Mouse (Mus musculus): Measurements from ENCODE around the gene Abhd6. TPM values are rescaled to one million over a fixed set of nuclear protein-coding genes. Genes with fewer than 3 reads are reported as not detected.
A peak's percentile ranks its signal among the peaks of the same experiment; 100 is the strongest.
"Not testable (repeated sequence)": the region's sequence is repeated elsewhere in the genome, so short reads cannot be mapped to it uniquely, and the experiment has no call there.

Gene Abhd6
- polyA plus RNA-seq, 1 experiment from 2014 or later, result 15.5 TPM

DNA sequence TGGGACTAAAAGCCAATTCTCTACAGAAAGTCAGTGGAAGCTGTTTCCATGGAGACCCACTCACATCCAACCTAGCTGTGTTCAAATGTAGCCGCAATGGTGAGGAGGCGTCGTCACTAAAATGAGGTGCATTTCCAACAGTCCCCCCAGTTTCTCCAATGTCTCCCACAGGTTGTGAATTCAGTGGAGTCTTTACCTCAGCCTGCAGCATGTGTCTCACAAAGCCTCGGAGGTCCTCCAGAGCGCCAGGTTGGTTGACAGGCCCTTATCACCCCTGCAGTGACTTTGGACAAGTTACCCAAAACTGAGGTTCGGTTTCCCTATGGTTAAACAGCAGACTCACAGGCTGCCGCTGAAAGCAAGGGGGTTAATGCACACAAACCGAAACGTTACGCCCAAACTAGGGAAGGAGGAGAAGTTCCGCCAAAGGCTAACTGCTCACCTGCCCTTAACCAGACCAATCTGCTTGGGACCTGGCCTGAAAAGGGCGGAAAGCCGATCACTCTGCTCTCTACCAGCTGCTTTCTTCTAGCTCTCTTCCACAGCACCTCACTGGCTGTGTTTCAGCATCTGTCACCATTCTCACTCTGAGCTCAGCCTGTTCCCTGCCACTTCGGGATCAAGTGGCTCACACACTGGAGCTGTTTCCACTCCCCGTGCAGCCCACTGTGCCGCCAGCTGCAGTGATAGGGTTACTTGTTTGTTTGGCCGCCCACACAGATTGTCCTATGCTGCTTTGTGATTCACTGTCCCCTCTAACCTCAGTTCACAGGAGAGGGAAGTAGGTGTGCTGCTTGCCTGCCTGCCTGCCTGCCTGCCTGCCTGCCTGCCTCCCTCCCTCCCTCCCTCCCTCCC, 1.6 kb upstream of the Abhd6 start:
- Histone ChIP-seq H3K4me3 (ENCODE audit: low read depth, low read length) (no peak overlapping the region), H3K4me1 (replicated peaks; ENCODE audit: control insufficient read depth, insufficient read depth, low read length) (no peaks in the 10 kb centered on the region; the same call in 1 of the 2 replicates), H3K27ac (ENCODE audit: low read depth) (no peak overlapping the region), H3K36me3 (ENCODE audit: control insufficient read depth, insufficient read depth, low read length) (no peaks in the 10 kb centered on the region), H3K9ac (ENCODE audit: low read length) (no peak overlapping the region), H3K9me3 (ENCODE audit: control insufficient read depth, low read length) (no peaks in the 10 kb centered on the region), H3K27me3 (replicated peaks; ENCODE audit: control insufficient read depth, insufficient read depth, low read length) (peaks cover 22% of the 10 kb centered on the region), H3K4me2 (ENCODE audit: low read length) (no peak overlapping the region)
- DNase-seq (ENCODE audit: low spot score), result no peak
- WGBS, result 30% methylated on average over 17 of the region's 17 CpGs
- ATAC-seq (replicated peaks; ENCODE audit: low FRiP score, low TSS enrichment, low read depth), result no peak

DNA sequence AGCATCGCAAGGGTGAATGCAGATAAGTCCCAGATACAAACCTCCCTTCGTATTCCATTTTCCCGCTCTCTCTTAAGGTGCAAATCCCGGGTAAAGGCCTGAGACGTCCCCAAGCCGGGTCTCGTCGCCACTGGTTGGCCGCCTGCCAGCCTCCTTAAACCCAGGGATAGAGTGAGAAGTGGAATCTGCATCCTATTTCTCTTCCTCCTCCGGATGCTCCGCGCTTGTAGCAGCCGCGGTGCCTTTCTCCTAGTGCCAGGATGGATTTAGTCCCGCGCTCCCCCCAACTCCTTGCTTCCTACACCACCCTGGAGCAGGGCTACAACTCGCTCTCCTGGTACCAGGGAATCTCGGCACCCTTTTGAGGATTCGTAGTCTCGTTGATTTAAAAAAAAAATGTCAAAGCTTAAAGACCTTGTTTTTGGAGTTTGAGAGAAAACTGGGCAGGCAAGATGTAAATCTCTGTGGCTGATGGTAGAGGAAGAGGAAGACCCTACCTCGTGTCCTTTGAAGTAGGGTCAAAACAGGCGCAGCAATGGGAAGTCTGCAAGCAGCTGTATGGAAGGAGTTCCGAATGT, 480 bp downstream of the Abhd6 start:
- Histone ChIP-seq H3K4me1 (replicated peaks; ENCODE audit: control insufficient read depth, insufficient read depth, low read length) (no peaks in the 10 kb centered on the region; the same call in 1 of the 2 replicates), H3K27me3 (replicated peaks; ENCODE audit: control insufficient read depth, insufficient read depth, low read length) (peaks cover 22% of the 10 kb centered on the region), H3K9ac (ENCODE audit: low read length) (peak overlapping the region; percentile 53), H3K4me3 (ENCODE audit: low read depth, low read length) (peak overlapping the region; percentile 61), H3K9me3 (ENCODE audit: control insufficient read depth, low read length) (no peaks in the 10 kb centered on the region), H3K36me3 (ENCODE audit: control insufficient read depth, insufficient read depth, low read length) (no peaks in the 10 kb centered on the region), H3K4me2 (ENCODE audit: low read length) (peak overlapping the region; percentile 79), H3K27ac (ENCODE audit: low read depth) (0 out of 2 replicates have a peak overlapping the region, but pooled peaks have one; percentile 51)
- WGBS, result under 1% methylated on average over 23 of the region's 23 CpGs
- ATAC-seq (replicated peaks; ENCODE audit: low FRiP score, low TSS enrichment, low read depth) (peak; percentile 36; the same call in 1 of the 2 replicates), DNase-seq (ENCODE audit: low spot score) (peak; percentile 82)

DNA sequence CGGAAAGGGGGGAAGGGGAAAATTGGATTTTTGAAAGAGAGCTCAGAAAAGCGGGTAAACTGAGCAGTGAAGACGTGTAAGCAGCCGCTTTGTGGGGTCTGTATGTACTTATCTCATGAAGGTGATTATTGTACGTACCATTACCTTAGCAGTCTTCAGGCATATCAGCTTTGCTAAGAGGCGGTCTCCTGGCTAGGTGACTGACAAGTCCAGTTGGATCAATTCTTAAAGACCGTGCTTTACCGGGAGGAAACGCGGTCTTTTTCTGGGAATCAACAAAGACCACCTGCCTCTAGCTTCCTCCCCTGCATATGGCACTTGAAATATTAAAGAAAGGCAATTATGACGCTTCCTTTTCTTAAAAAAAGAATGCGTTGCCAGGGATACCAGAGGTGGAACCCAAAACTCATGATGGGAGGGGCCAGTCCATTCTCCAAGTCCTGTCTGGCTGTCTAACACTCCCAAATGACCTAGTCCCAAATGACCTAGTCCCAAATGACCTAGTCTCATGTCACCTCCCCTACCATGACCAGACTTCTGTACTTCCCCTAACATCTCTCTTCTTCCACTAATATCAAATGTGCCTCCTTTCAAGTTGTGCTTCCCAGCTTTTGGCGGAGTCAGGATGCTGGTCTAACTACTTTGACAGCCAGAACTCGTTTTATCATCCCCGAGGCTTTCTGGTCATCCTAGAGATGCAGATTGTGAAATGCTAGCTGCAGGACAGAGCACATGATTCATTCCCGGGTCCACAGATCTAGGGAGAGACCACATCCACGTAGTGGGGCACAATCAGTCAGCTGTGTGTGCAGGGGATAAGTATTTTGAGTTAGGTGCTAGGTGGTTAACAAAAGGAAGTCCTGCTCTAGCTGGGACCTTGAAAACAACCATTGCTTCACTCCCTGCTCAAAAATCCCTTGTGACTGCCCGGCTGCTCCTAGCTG, 1.3 kb downstream of the Abhd6 start:
- Histone ChIP-seq H3K9me3 (ENCODE audit: control insufficient read depth, low read length) (no peaks in the 10 kb centered on the region), H3K4me2 (ENCODE audit: low read length) (peak overlapping the region; percentile 79), H3K27ac (ENCODE audit: low read depth) (no peak overlapping the region), H3K9ac (ENCODE audit: low read length) (peak overlapping the region; percentile 53), H3K27me3 (replicated peaks; ENCODE audit: control insufficient read depth, insufficient read depth, low read length) (peaks cover 22% of the 10 kb centered on the region), H3K36me3 (ENCODE audit: control insufficient read depth, insufficient read depth, low read length) (no peaks in the 10 kb centered on the region), H3K4me1 (replicated peaks; ENCODE audit: control insufficient read depth, insufficient read depth, low read length) (no peaks in the 10 kb centered on the region; the same call in 1 of the 2 replicates), H3K4me3 (ENCODE audit: low read depth, low read length) (peak overlapping the region; percentile 61)
- no peak for DNase-seq (ENCODE audit: low spot score)
- 48% methylated on average over 18 of the region's 18 CpGs for WGBS
- ATAC-seq (replicated peaks; ENCODE audit: low FRiP score, low TSS enrichment, low read depth), result no peak

DNA sequence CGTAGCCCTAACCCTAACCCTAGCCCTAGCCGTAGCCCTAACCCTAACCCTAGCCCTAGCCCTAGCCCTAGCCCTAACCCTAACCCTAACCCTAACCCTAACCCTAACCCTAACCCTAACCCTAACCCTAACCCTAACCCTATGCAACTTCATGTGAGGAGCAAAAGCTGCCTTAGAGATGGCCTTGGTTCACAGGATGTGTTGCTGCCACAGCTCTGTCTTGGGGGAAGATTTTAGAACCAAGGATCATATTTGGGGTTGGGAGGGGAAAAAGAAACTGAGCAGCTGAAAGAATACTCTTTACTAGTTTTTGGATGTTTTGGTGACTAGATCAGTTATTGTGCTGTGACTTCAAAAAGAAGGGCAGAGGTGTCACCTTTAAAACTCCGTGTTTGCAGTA, 3.4 kb downstream of the Abhd6 start:
- H3K9ac ChIP-seq (ENCODE audit: low read length); H3K4me1 ChIP-seq (replicated peaks; ENCODE audit: control insufficient read depth, insufficient read depth, low read length); H3K36me3 ChIP-seq (ENCODE audit: control insufficient read depth, insufficient read depth, low read length); DNase-seq (ENCODE audit: low spot score); H3K27me3 ChIP-seq (replicated peaks; ENCODE audit: control insufficient read depth, insufficient read depth, low read length); H3K27ac ChIP-seq (ENCODE audit: low read depth); ATAC-seq (replicated peaks; ENCODE audit: low FRiP score, low TSS enrichment, low read depth); H3K4me2 ChIP-seq (ENCODE audit: low read length); H3K9me3 ChIP-seq (ENCODE audit: control insufficient read depth, low read length); H3K4me3 ChIP-seq (ENCODE audit: low read depth, low read length): not testable (repeated sequence)
- 55% methylated on average over 3 of the region's 3 CpGs for WGBS

DNA sequence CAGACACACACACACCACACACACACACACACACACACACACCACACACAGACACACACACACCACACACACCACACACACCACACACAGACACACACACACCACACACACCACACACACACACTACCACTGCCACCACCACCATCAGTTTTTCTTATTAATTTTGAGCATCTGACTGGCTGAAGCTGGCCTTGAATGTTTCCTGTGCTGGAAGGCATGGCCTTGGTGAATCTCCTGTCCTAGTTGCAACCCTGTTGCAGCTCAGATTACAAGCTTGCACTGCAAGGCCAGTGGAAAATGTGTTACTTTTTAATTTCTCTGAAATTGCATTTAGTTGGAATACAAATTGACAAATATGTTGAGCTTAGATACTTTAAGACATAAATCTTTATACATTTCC, 4.4 kb downstream of the Abhd6 start:
- H3K4me1 ChIP-seq (replicated peaks; ENCODE audit: control insufficient read depth, insufficient read depth, low read length), result no peaks in the 10 kb centered on the region; the same call in 1 of the 2 replicates
- H3K4me2 ChIP-seq (ENCODE audit: low read length), result no peak overlapping the region
- no peaks in the 10 kb centered on the region for H3K36me3 ChIP-seq (ENCODE audit: control insufficient read depth, insufficient read depth, low read length)
- H3K27me3 ChIP-seq (replicated peaks; ENCODE audit: control insufficient read depth, insufficient read depth, low read length), result peaks cover 2% of the 10 kb centered on the region; the same call in 1 of the 2 replicates
- no peaks in the 10 kb centered on the region for H3K9me3 ChIP-seq (ENCODE audit: control insufficient read depth, low read length)
- ATAC-seq (replicated peaks; ENCODE audit: low FRiP score, low TSS enrichment, low read depth) (no peak), DNase-seq (ENCODE audit: low spot score) (no peak)
- no peak overlapping the region for H3K9ac ChIP-seq (ENCODE audit: low read length)
- no peak overlapping the region for H3K4me3 ChIP-seq (ENCODE audit: low read depth, low read length)
- no peak overlapping the region for H3K27ac ChIP-seq (ENCODE audit: low read depth)

DNA sequence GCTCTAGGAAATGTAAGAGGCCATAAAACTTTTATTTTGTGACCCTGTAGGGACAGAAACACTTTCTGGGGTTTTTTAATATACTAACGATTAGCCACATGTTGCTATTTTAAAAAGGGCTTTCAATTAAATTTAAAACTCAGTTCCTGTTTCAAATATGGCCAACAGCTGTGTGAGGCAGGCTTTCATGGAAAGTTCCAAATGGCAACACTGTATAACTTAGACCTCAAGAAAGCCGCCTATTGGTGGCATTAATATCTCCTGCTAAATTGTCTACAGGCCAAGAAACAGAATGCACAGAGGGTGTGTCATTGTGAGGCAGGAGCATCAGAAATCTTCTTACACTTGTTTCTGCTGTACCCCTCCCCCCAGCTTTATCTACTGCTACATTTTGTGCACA, 4.8 kb downstream of the Abhd6 start:
- H3K9me3 ChIP-seq (ENCODE audit: control insufficient read depth, low read length), result no peaks in the 10 kb centered on the region
- DNase-seq (ENCODE audit: low spot score) (no peak), ATAC-seq (replicated peaks; ENCODE audit: low FRiP score, low TSS enrichment, low read depth) (no peak)
- no peaks in the 10 kb centered on the region for H3K27me3 ChIP-seq (replicated peaks; ENCODE audit: control insufficient read depth, insufficient read depth, low read length)
- H3K4me3 ChIP-seq (ENCODE audit: low read depth, low read length), result no peak overlapping the region
- no peaks in the 10 kb centered on the region for H3K36me3 ChIP-seq (ENCODE audit: control insufficient read depth, insufficient read depth, low read length)
- no peaks in the 10 kb centered on the region; the same call in 1 of the 2 replicates for H3K4me1 ChIP-seq (replicated peaks; ENCODE audit: control insufficient read depth, insufficient read depth, low read length)
- no peak overlapping the region for H3K27ac ChIP-seq (ENCODE audit: low read depth)
- no peak overlapping the region for H3K9ac ChIP-seq (ENCODE audit: low read length)
- H3K4me2 ChIP-seq (ENCODE audit: low read length), result no peak overlapping the region
- WGBS, result 85% methylated on average over 2 of the region's 2 CpGs

DNA sequence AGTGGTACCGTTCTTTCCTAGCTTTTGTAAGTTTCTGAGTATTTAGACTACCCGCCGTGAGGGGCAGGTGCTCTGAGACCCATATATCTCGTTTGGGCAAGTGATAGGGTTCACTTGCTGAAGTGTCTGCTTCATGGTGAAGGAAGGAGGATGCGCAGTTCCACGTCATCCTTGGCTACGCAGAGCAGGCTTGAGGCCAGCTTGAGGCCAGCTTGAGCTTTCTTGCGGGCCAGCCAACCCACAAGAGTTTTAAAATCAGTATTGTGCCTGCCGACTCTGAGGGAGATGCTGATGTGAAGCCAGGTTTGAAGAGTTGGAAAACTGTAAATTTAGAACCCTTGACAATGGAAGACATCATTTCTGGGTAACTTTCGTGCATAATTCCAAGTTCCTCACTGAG, 5.2 kb downstream of the Abhd6 start:
- Histone ChIP-seq H3K4me1 (replicated peaks; ENCODE audit: control insufficient read depth, insufficient read depth, low read length) (no peaks in the 10 kb centered on the region; the same call in 1 of the 2 replicates), H3K9ac (ENCODE audit: low read length) (no peak overlapping the region), H3K9me3 (ENCODE audit: control insufficient read depth, low read length) (no peaks in the 10 kb centered on the region), H3K4me2 (ENCODE audit: low read length) (no peak overlapping the region), H3K36me3 (ENCODE audit: control insufficient read depth, insufficient read depth, low read length) (no peaks in the 10 kb centered on the region), H3K4me3 (ENCODE audit: low read depth, low read length) (no peak overlapping the region), H3K27me3 (replicated peaks; ENCODE audit: control insufficient read depth, insufficient read depth, low read length) (no peaks in the 10 kb centered on the region), H3K27ac (ENCODE audit: low read depth) (no peak overlapping the region)
- 85% methylated on average over 10 of the region's 10 CpGs for WGBS
- DNase-seq (ENCODE audit: low spot score) (no peak), ATAC-seq (replicated peaks; ENCODE audit: low FRiP score, low TSS enrichment, low read depth) (no peak)

DNA sequence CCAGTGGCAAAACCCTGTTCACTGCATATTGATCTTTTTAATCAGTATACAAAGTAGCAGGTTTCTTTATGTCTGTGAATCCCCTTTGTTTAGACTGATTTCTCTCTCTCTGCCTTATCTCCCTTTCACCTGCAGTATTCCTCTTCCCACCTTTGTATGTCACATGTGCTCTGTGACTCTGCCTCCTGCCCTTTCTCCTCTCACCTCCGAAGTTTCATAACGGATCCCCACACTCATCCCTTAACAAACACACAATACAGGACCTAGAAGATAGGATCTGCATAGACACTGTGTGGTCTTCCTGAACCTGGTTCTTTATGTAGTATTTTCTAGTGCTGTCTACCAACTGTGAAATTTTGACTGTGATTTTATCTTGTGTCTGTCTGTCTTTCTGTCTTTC, 8.6 kb downstream of the Abhd6 start:
- WGBS, result 76% methylated on average over 2 of the region's 2 CpGs
- Histone ChIP-seq H3K4me3 (ENCODE audit: low read depth, low read length) (no peak overlapping the region), H3K9me3 (ENCODE audit: control insufficient read depth, low read length) (no peaks in the 10 kb centered on the region), H3K27ac (ENCODE audit: low read depth) (no peak overlapping the region), H3K27me3 (replicated peaks; ENCODE audit: control insufficient read depth, insufficient read depth, low read length) (no peaks in the 10 kb centered on the region), H3K4me1 (replicated peaks; ENCODE audit: control insufficient read depth, insufficient read depth, low read length) (no peaks in the 10 kb centered on the region), H3K4me2 (ENCODE audit: low read length) (no peak overlapping the region), H3K36me3 (ENCODE audit: control insufficient read depth, insufficient read depth, low read length) (no peaks in the 10 kb centered on the region), H3K9ac (ENCODE audit: low read length) (no peak overlapping the region)
- DNase-seq (ENCODE audit: low spot score) (no peak), ATAC-seq (replicated peaks; ENCODE audit: low FRiP score, low TSS enrichment, low read depth) (no peak)
